Mouse (Mus musculus) embryonic facial prominence, embryonic 11.5 days (tissue): Measurements from ENCODE around the gene Upf3b. TPM values are rescaled to one million over a fixed set of nuclear protein-coding genes. Genes with fewer than 3 reads are reported as not detected.
"Not testable (repeated sequence)": the region's sequence is repeated elsewhere in the genome, so short reads cannot be mapped to it uniquely, and the experiment has no call there.

Experiments used
- ATAC-seq: fragments of 200-750 bp; cut with Nextera tagmentation; replicated peaks from 2 replicates; pipeline ENCODE4 v1.8.0; 2017; ENCODE audit warnings: low read depth; ENCODE audit not compliant: insufficient number of reproducible peaks, low FRiP score, low TSS enrichment
- DNase-seq: peaks from one replicate; pipeline ENCODE4 v3.0.0-alpha.2; 2015; ENCODE audit warnings: low spot score
- H3K27ac ChIP-seq: fragments of 300-500 bp; sonication (generic); replicated peaks from 2 replicates; pipeline ENCODE4 v1.5.1; 2014; ENCODE audit warnings: mild to moderate bottlenecking, low read depth, low read length, control low read depth
- H3K27me3 ChIP-seq: fragments of 300-500 bp; sonication (generic); 2 replicates; pipeline ENCODE4 v1.6.1; 2014; ENCODE audit warnings: mild to moderate bottlenecking, low read length, moderate library complexity, mixed read lengths; ENCODE audit not compliant: control insufficient read depth, insufficient read depth
- H3K36me3 ChIP-seq: fragments of 300-500 bp; sonication (generic); replicated peaks from 2 replicates; pipeline ENCODE4 v1.6.1; 2014; ENCODE audit warnings: low read depth, mild to moderate bottlenecking, low read length, moderate library complexity, mixed read lengths; ENCODE audit not compliant: control insufficient read depth, insufficient read depth
- H3K4me1 ChIP-seq: fragments of 300-500 bp; sonication (generic); 2 replicates; pipeline ENCODE4 v1.6.1; 2014; ENCODE audit warnings: low read length, mixed read lengths; ENCODE audit not compliant: control insufficient read depth, insufficient read depth
- H3K4me2 ChIP-seq: fragments of 300-500 bp; sonication (generic); 2 replicates; pipeline ENCODE4 v1.6.1; 2014; ENCODE audit warnings: low read depth, mild to moderate bottlenecking, control low read depth, low read length, moderate library complexity
- H3K4me3 ChIP-seq: fragments of 300-500 bp; sonication (generic); 2 replicates; pipeline ENCODE4 v1.5.1; 2014; ENCODE audit warnings: low read depth, low read length, control low read depth
- H3K9ac ChIP-seq: fragments of 300-500 bp; sonication (generic); replicated peaks from 2 replicates; pipeline ENCODE4 v1.6.1; 2014; ENCODE audit warnings: mild to moderate bottlenecking, control low read depth, low read length
- H3K9me3 ChIP-seq: fragments of 300-500 bp; sonication (generic); replicated peaks from 2 replicates; pipeline ENCODE4 v1.6.1; 2016; ENCODE audit warnings: mild to moderate bottlenecking, low read length, inconsistent platforms, mixed read lengths; ENCODE audit not compliant: control insufficient read depth
- WGBS: fragments of 180-500 bp; shearing (Covaris S2); extraction: QIAGEN DNeasy Blood & Tissue Kit; methylation state at CpG from one replicate; pipeline ENCODE4 v1.1.7; 2014; 5-methylcytosine and 5-hydroxymethylcytosine counted together
- polyA plus RNA-seq: library from polyadenylated mRNA; unstranded; fragments of >200 nt; fragmentation: Nextera tagmentation; extraction: Ambion mirVana; gene quantifications from 2 replicates; pipeline ENCODE4 v1.2.1, GENCODE M21; 2014

Upf3b gene
- polyA plus RNA-seq, 1 experiment from 2014 or later: 18.9 TPM

DNA sequence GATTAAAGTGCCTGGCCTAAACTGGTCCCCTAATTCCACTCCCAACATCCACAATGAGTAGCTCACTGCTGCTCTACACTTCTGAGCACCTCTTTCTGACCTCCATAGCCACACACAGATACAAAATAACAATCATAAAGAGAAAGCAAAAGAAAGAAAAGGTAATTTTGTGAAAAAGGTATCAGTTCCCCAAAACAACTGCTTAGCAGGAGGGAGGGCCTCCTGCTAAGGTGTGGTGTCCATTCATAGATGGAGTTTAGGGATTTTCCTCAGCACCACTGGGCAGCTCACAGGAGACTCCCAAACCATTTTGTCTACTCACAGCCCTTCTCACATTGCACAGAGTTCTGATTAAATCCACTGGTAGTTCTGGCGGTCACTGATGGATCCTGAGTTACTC lies 21.3 kb downstream of the Upf3b start:
- WGBS: 73% methylated on average over 1 of the region's 1 CpGs
- ATAC-seq (no peak), DNase-seq (no peak)
- Histone ChIP-seq H3K27ac (no peak overlapping the region), H3K9ac (no peak overlapping the region), H3K4me2 (no peak overlapping the region), H3K36me3 (no peaks in the 10 kb centered on the region), H3K9me3 (no peaks in the 10 kb centered on the region), H3K4me1 (no peaks in the 10 kb centered on the region), H3K4me3 (no peak overlapping the region), H3K27me3 (no peaks in the 10 kb centered on the region)

DNA sequence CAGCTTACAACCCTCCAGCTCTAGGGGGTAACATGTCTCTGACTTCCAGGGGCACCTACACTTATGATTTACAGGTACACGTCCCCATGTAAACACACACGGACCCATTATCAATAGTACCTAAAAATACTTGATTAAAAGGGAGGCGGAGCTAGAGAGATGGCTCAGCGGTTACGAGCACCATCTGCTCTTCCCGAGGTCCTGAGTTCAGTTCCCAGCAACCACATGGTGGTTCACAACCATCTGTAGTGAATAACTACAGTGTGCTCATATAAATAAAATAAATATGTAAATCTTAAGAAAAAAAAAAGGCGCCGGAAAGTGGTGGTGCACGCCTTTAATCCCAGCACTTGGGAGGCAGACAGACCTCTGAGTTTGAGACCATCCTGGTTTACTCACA lies 24.5 kb downstream of the Upf3b start:
- Histone ChIP-seq H3K27ac (no peak overlapping the region), H3K27me3 (no peaks in the 10 kb centered on the region), H3K9ac (peak overlapping the region; percentile 22; the same call in 1 of the 2 replicates), H3K36me3 (no peaks in the 10 kb centered on the region), H3K4me2 (peak overlapping the region; percentile 33; the same call in 1 of the 2 replicates), H3K9me3 (no peaks in the 10 kb centered on the region), H3K4me3 (peak overlapping the region; percentile 57), H3K4me1 (no peaks in the 10 kb centered on the region)
- ATAC-seq: no peak; the same call in none of the 2 replicates
- no peak for DNase-seq
- WGBS: 18% methylated on average over 9 of the region's 9 CpGs

DNA sequence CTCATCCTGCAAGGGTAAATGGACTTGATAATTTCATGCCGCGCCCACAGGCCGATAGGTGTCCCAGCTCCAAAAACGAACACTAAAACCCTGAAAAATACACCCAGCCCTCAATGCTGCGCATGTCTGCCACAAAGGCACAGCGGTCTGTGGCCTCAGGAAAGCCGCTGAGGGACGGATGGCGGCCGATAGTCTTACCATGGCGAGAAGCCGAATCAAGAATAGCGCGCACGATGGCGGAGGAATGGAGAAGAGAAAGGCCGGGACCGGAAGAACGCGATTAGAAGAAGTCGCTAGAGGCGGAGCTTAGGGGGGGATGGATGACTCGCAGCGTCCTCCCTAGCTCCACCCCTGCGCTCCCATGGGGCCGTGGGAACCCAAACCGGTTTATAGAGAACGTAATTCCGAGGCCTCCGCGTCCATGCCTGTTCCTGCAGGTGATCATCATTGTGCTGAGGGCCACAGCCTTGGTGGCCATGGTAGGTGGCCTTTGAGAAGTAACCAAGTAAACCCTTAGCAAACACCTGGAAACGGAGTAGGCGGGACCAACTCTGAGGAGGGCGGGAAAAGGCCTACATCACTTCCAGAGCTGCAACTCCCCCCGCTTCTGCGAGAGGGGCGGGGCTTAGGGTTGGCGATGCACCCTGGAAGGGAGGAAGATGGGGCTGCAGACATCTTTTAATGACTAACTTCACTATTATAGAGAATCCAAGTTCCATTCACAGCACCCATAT lies 25.0 kb downstream of the Upf3b start, which contains the start of gene Rpl39:
Gene Rpl39, minus strand, starts transcription at position 476 of the 734 bp plus-strand sequence.
- H3K4me1 ChIP-seq: no peaks in the 10 kb centered on the region
- no peaks in the 10 kb centered on the region for H3K36me3 ChIP-seq
- H3K27ac ChIP-seq: peak within 1 kb of the TSS; percentile 10
- 15% methylated on average over 38 of the region's 38 CpGs for WGBS
- ATAC-seq (peak; percentile 88), DNase-seq (peak; percentile 91)
- peak within 1 kb of the TSS; percentile 62 for H3K4me2 ChIP-seq
- no peaks in the 10 kb centered on the region for H3K27me3 ChIP-seq
- H3K4me3 ChIP-seq: peak within 1 kb of the TSS; percentile 57
- peak within 1 kb of the TSS; percentile 80 for H3K9ac ChIP-seq
- H3K9me3 ChIP-seq: no peaks in the 10 kb centered on the region

DNA sequence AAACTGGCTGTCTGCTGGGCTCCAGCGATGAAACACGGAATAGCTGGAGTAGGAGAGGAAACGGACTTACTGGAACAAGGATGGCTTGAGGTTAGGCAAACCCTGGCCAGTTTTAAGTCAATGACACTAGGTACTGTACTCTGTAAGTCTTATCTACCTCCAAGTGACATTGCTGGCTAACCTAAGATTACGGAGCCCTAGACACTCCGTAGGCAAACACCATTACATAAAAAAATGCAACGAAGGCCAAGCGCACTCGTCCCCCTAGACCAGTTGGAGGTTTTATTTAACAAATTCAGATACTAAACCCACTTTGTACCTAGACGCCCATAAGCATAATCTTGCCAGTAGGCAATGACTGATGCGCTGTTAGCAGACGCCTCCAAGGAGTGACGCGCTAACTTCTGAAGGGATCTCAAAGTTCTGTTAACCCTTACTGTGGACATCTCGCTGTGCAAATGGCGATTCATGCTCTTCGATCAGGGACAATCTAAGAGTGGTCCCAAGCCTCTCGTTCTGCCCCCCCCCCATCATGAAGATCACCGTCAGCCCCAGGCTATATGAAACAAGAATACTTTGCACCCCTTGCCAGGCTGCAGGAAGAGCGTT lies 25.7 kb downstream of the Upf3b start:
- DNase-seq: peak; percentile 38
- 16% methylated on average over 19 of the region's 19 CpGs for WGBS

DNA sequence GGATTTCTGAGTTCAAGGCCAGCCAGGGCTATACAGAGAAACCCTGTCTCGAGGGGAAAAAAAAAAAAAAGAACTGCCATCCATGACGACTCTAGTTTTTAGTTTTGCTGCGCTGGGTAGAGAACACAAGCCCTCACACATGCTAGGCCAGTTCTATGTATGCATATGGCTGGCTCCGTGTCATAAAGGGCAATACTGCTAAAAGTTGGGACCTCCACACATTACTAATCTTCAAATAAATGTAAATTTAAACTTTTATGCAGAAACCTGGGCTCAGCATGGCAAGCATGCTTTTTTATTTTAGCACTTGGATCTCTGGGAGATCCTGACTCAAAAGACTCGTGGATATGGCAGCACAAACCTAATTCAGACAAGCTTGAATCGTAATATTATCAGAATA lies 28.9 kb downstream of the Upf3b start:
- DNase-seq: no peak
- H3K27me3 ChIP-seq: no peaks in the 10 kb centered on the region
- H3K36me3 ChIP-seq: no peaks in the 10 kb centered on the region
- H3K4me1 ChIP-seq: no peaks in the 10 kb centered on the region
- no peak overlapping the region for H3K4me2 ChIP-seq
- no peak overlapping the region for H3K27ac ChIP-seq
- H3K4me3 ChIP-seq: no peak overlapping the region
- no peaks in the 10 kb centered on the region for H3K9me3 ChIP-seq
- no peak overlapping the region for H3K9ac ChIP-seq
- ATAC-seq: no peak
- WGBS: 63% methylated on average over 6 of the region's 6 CpGs

More for the DNA sequence above, 25.7 kb downstream of the Upf3b start:
- peak; percentile 17; the same call in 1 of the 2 replicates for ATAC-seq
- peak overlapping the region; percentile 57 for H3K4me3 ChIP-seq
- H3K9ac ChIP-seq: peak overlapping the region; percentile 80
- H3K27me3 ChIP-seq: no peaks in the 10 kb centered on the region
- H3K4me2 ChIP-seq: peak overlapping the region; percentile 62
- peak overlapping the region; percentile 10 for H3K27ac ChIP-seq
- H3K9me3 ChIP-seq: no peaks in the 10 kb centered on the region
- H3K4me1 ChIP-seq: no peaks in the 10 kb centered on the region
- no peaks in the 10 kb centered on the region for H3K36me3 ChIP-seq

DNA sequence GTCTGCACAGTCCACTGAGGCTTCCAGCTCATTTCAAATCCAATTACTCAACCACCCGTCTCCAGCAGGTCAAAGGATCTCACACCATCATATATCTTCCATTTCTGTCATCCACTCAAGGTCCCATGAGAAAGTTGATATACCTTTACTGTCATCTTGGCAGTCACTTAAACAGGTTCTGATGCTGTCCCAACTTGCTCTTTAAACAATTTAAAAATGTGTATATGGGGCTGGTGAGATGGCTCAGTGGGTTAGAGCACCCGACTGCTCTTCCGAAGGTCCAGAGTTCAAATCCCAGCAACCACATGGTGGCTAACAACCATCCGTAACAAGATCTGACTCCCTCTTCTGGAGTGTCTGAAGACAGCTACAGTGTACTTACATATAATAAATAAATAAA lies 29.8 kb downstream of the Upf3b start:
- not testable (repeated sequence) for H3K27me3 ChIP-seq, DNase-seq, H3K27ac ChIP-seq, H3K36me3 ChIP-seq, H3K4me1 ChIP-seq, H3K4me3 ChIP-seq, H3K4me2 ChIP-seq, H3K9me3 ChIP-seq, ATAC-seq, H3K9ac ChIP-seq
- 80% methylated on average over 3 of the region's 4 CpGs for WGBS

DNA sequence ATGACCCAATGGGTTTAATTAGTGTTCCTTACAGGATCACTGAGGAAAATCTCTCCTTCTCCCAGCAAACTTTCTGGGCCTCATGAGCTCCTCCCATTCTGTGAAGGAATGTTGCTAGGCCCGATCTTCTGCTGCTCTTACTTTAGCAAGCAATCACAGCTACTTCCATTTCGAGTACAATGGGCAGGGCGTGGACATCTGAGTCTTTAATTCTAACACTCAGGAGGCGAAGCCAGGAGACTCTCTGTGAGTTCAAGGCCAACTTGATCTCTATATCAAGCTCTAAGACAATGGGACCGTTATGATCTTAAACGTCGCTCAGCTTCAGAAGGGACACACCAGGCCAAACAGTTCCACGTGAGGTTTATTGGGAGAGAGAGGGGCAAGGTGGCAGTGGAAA lies 33.5 kb downstream of the Upf3b start:
- Histone ChIP-seq H3K36me3 (no peaks in the 10 kb centered on the region), H3K9ac (no peak overlapping the region), H3K4me1 (no peaks in the 10 kb centered on the region), H3K27ac (no peak overlapping the region), H3K27me3 (no peaks in the 10 kb centered on the region), H3K9me3 (no peaks in the 10 kb centered on the region), H3K4me3 (no peak overlapping the region), H3K4me2 (no peak overlapping the region)
- DNase-seq (no peak), ATAC-seq (no peak)
- WGBS: 80% methylated on average over 8 of the region's 8 CpGs

DNA sequence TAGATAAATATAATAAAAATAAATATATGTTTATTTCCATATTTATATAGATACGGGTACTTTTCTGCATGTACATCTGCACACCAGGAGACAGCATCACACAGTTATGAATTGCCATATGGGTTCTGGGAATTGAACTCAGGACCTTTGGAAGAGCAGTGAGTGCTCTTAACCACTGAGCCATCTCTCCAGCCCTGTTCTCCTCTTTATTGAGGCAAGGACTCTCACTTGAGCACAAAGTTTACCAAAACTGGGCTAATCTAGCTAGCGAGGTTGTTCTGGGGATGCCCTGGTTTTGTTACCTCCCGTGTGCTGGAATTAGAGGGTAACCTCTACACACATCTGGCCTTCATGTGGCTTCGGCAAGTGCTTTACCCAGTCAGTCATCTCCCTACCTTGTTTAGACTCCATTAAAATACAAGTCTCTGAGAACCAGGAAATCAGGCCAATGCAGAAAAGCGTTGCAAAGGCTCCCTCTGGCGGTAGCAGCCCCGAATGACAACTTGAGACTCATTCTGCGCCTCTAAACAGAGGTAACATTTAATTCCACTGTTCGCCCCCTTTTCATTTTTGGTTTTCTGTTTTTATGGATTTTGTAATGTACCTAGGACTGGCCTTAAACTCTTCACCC lies 35.7 kb downstream of the Upf3b start:
- Histone ChIP-seq H3K4me1 (no peaks in the 10 kb centered on the region), H3K27ac (no peak overlapping the region), H3K4me2 (no peak overlapping the region), H3K9me3 (no peaks in the 10 kb centered on the region), H3K9ac (no peak overlapping the region), H3K4me3 (no peak overlapping the region), H3K36me3 (no peaks in the 10 kb centered on the region), H3K27me3 (no peaks in the 10 kb centered on the region)
- DNase-seq: peak; percentile 76
- ATAC-seq: no peak
- 31% methylated on average over 9 of the region's 9 CpGs for WGBS
